Mouse (Mus musculus) stomach, embryonic 14.5 days (tissue): ENCODE data around the gene Ctsh. TPM values are rescaled to one million over a fixed set of nuclear protein-coding genes. Genes with fewer than 3 reads are reported as not detected.
"Not testable (repeated sequence)": the region's sequence is repeated elsewhere in the genome, so short reads cannot be mapped to it uniquely, and the experiment has no call there.

Experiments
- ATAC-seq: fragments of 200-750 bp; cut with Nextera tagmentation; 2 replicates; pipeline ENCODE4 v1.8.0; 2017; ENCODE audit warnings: low read depth, moderate TSS enrichment; ENCODE audit not compliant: insufficient number of reproducible peaks, insufficient read depth, low FRiP score
- H3K27ac ChIP-seq: fragments of 300-500 bp; sonication (generic); 2 replicates; pipeline ENCODE4 v1.5.1; 2014; ENCODE audit warnings: mild to moderate bottlenecking, low read length, moderate library complexity, mixed read lengths
- H3K27me3 ChIP-seq: fragments of 300-500 bp; sonication (generic); 2 replicates; pipeline ENCODE4 v1.6.1; 2014; ENCODE audit warnings: low read length, control low read depth, mixed read lengths; ENCODE audit not compliant: control insufficient read depth, insufficient read depth
- H3K36me3 ChIP-seq: fragments of 300-500 bp; sonication (generic); 2 replicates; pipeline ENCODE4 v1.6.1; 2014; ENCODE audit warnings: mild to moderate bottlenecking, control low read depth, low read length, moderate library complexity, mixed read lengths; ENCODE audit not compliant: control insufficient read depth, insufficient read depth
- H3K4me1 ChIP-seq: fragments of 300-500 bp; sonication (generic); 2 replicates; pipeline ENCODE4 v1.6.1; 2014; ENCODE audit warnings: low read length, control low read depth, mixed read lengths; ENCODE audit not compliant: control insufficient read depth, insufficient read depth
- H3K4me2 ChIP-seq: fragments of 300-500 bp; sonication (generic); replicated peaks from 2 replicates; pipeline ENCODE4 v1.6.1; 2014; ENCODE audit warnings: low read depth, low read length, control low read depth
- H3K4me3 ChIP-seq: fragments of 300-500 bp; sonication (generic); 2 replicates; pipeline ENCODE4 v1.5.1; 2014; ENCODE audit warnings: low read depth, low read length, control low read depth
- H3K9ac ChIP-seq: fragments of 300-500 bp; sonication (generic); replicated peaks from 2 replicates; pipeline ENCODE4 v1.6.1; 2014; ENCODE audit warnings: low read depth, mild to moderate bottlenecking, control low read depth, low read length, moderate library complexity, mixed read lengths
- H3K9me3 ChIP-seq: fragments of 300-500 bp; sonication (generic); 2 replicates; pipeline ENCODE4 v1.6.1; 2016; ENCODE audit warnings: low read depth, low read length, control low read depth; ENCODE audit not compliant: control insufficient read depth
- WGBS: fragments of 180-500 bp; shearing (Covaris S2); extraction: QIAGEN DNeasy Blood & Tissue Kit; methylation state at CpG from one replicate; pipeline ENCODE4 v1.1.7; 2014; 5-methylcytosine and 5-hydroxymethylcytosine counted together
- polyA plus RNA-seq: library from polyadenylated mRNA; unstranded; fragments of >200 nt; fragmentation: Nextera tagmentation; extraction: Ambion mirVana; gene quantifications from 2 replicates; pipeline ENCODE4 v1.2.1, GENCODE M21; 2014

Ctsh gene
- polyA plus RNA-seq, 1 experiment from 2014 or later: 46.0 TPM

GRCm38 (mm10) chr9:90027709-90028108, 26.2 kb upstream of the Ctsh start:
- Histone ChIP-seq H3K4me1 (no peaks in the 10 kb centered on the region), H3K9ac (no peak overlapping the region), H3K36me3 (no peaks in the 10 kb centered on the region), H3K4me2 (no peak overlapping the region), H3K27me3 (no peaks in the 10 kb centered on the region), H3K27ac (no peak overlapping the region), H3K9me3 (no peaks in the 10 kb centered on the region), H3K4me3 (no peak overlapping the region)
- WGBS: 88% methylated on average over 6 of the region's 6 CpGs
- no peak for ATAC-seq

GRCm38 (mm10) chr9:90033922-90034321, 20.0 kb upstream of the Ctsh start:
- 75% methylated on average over 4 of the region's 4 CpGs for WGBS
- H3K9me3 ChIP-seq: no peaks in the 10 kb centered on the region
- H3K9ac ChIP-seq: no peak overlapping the region
- H3K27ac ChIP-seq: no peak overlapping the region
- H3K27me3 ChIP-seq: no peaks in the 10 kb centered on the region
- no peaks in the 10 kb centered on the region for H3K4me1 ChIP-seq
- ATAC-seq: no peak
- H3K4me2 ChIP-seq: no peak overlapping the region
- no peaks in the 10 kb centered on the region for H3K36me3 ChIP-seq
- H3K4me3 ChIP-seq: no peak overlapping the region

- Histone ChIP-seq H3K4me2 (no peak overlapping the region), H3K27ac (no peak overlapping the region), H3K27me3 (no peaks in the 10 kb centered on the region), H3K4me3 (no peak overlapping the region), H3K4me1 (no peaks in the 10 kb centered on the region), H3K36me3 (no peaks in the 10 kb centered on the region), H3K9me3 (no peaks in the 10 kb centered on the region), H3K9ac (no peak overlapping the region)
- ATAC-seq: no peak
- 88% methylated on average over 2 of the region's 2 CpGs for WGBS
Measured at GRCm38 (mm10) chr9:90035168-90035567, 18.8 kb upstream of the Ctsh start.

GRCm38 (mm10) chr9:90035794-90036193, 18.2 kb upstream of the Ctsh start:
- H3K4me3 ChIP-seq: no peak overlapping the region
- H3K9me3 ChIP-seq: no peaks in the 10 kb centered on the region
- H3K9ac ChIP-seq: no peak overlapping the region
- no peak overlapping the region for H3K4me2 ChIP-seq
- ATAC-seq: no peak
- H3K27me3 ChIP-seq: no peaks in the 10 kb centered on the region
- WGBS: 84% methylated on average over 3 of the region's 3 CpGs
- no peak overlapping the region for H3K27ac ChIP-seq
- H3K4me1 ChIP-seq: no peaks in the 10 kb centered on the region
- no peaks in the 10 kb centered on the region for H3K36me3 ChIP-seq

GRCm38 (mm10) chr9:90036313-90036712, 17.6 kb upstream of the Ctsh start:
- H3K36me3 ChIP-seq: no peaks in the 10 kb centered on the region
- no peak overlapping the region for H3K9ac ChIP-seq
- H3K4me3 ChIP-seq: no peak overlapping the region
- H3K4me2 ChIP-seq: no peak overlapping the region
- H3K27ac ChIP-seq: no peak overlapping the region
- H3K4me1 ChIP-seq: no peaks in the 10 kb centered on the region
- 63% methylated on average over 4 of the region's 4 CpGs for WGBS
- ATAC-seq: peak; percentile 51
- H3K9me3 ChIP-seq: no peaks in the 10 kb centered on the region
- no peaks in the 10 kb centered on the region for H3K27me3 ChIP-seq

GRCm38 (mm10) chr9:90038535-90038934, 15.4 kb upstream of the Ctsh start:
- Histone ChIP-seq H3K27ac (no peak overlapping the region), H3K4me2 (no peak overlapping the region), H3K4me1 (no peaks in the 10 kb centered on the region), H3K4me3 (no peak overlapping the region), H3K36me3 (no peaks in the 10 kb centered on the region), H3K27me3 (no peaks in the 10 kb centered on the region), H3K9me3 (no peaks in the 10 kb centered on the region), H3K9ac (no peak overlapping the region)
- ATAC-seq: no peak
- WGBS: 76% methylated on average over 4 of the region's 4 CpGs

- Histone ChIP-seq H3K4me3 (no peak overlapping the region), H3K27me3 (no peaks in the 10 kb centered on the region), H3K36me3 (no peaks in the 10 kb centered on the region), H3K9ac (no peak overlapping the region), H3K4me2 (no peak overlapping the region), H3K27ac (no peak overlapping the region), H3K9me3 (no peaks in the 10 kb centered on the region; the same call in 1 of the 2 replicates), H3K4me1 (no peaks in the 10 kb centered on the region)
- no peak for ATAC-seq
- WGBS: 67% methylated on average over 2 of the region's 2 CpGs
Measured at GRCm38 (mm10) chr9:90040916-90041315, 13.0 kb upstream of the Ctsh start.

GRCm38 (mm10) chr9:90041556-90041955, 12.4 kb upstream of the Ctsh start:
- no peak overlapping the region for H3K4me3 ChIP-seq
- WGBS: 89% methylated on average over 3 of the region's 3 CpGs
- H3K27ac ChIP-seq: no peak overlapping the region
- ATAC-seq: no peak
- H3K36me3 ChIP-seq: no peaks in the 10 kb centered on the region
- H3K4me2 ChIP-seq: no peak overlapping the region
- no peaks in the 10 kb centered on the region for H3K4me1 ChIP-seq
- no peak overlapping the region for H3K9ac ChIP-seq
- H3K27me3 ChIP-seq: no peaks in the 10 kb centered on the region
- H3K9me3 ChIP-seq: no peaks in the 10 kb centered on the region; the same call in 1 of the 2 replicates

- not testable (repeated sequence) for H3K36me3 ChIP-seq, H3K4me1 ChIP-seq, H3K27me3 ChIP-seq, H3K27ac ChIP-seq, H3K9me3 ChIP-seq, H3K9ac ChIP-seq, ATAC-seq, H3K4me2 ChIP-seq, H3K4me3 ChIP-seq
- 95% methylated on average over 8 of the region's 8 CpGs for WGBS
Measured at GRCm38 (mm10) chr9:90042906-90043305, 11.0 kb upstream of the Ctsh start.
